Mouse (Mus musculus): Measurements from ENCODE around the gene Rims4.

The Rims4 gene

GRCm38 (mm10) chr2:163866061-163866460 is 52.4 kb downstream of the Rims4 start:
- DNase-seq (ENCODE audit: low spot score) = no peak

DNA sequence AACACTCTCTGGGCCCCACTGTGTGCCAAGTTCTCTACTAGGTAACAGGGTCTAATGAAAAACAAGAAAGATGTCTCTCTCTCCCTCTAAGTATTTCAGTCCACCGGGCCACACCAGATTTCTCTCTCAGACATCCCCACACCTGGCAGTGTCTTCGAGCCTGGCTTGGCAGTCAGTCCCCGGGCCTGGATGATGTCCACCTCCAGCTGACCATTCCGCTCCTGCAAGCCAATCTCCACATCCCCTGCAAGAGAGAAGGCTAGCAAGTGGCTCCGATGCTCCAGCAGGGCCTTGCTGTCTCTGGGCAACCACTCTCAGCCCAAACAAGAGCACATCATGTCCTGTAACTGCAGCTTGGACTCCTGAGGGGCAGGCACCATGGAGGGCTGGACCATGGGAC is 53.2 kb downstream of the Rims4 start:
- no peak for DNase-seq (ENCODE audit: low spot score)

DNA sequence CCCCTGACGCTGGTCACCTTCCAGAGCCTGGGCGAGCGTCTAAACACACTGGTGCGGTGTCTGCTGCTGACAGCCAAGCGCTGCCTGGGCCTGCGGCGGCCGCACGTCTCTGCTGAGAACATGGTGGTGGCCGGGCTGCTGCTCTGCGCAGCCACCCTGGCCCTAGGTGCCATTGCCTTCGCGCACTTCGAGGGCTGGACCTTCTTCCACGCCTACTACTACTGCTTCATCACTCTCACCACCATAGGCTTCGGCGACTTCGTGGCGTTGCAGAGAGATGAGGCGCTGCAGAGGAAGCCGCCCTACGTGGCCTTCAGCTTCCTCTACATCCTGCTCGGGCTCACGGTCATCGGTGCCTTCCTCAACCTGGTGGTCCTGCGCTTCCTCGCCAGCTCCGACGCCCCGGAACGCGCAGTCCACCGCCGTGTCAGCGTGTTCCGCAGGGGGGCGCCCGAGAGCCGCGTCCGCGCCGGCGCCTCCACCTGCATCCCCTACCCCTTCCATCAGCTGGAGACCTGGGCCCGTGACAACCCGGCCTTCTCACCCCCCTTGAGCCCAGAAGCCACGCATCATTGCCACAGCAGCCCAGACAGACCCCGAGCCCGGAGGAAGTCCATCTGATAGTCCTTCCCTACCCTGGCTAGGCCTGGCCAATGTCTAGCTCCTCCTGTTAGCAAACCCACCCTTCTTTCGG is 60.1 kb downstream of the Rims4 start:
- peak; percentile 53 for DNase-seq (ENCODE audit: low spot score)

- DNase-seq (ENCODE audit: low spot score) = no peak
Measured at GRCm38 (mm10) chr2:163857233-163857632, 61.2 kb downstream of the Rims4 start.

DNA sequence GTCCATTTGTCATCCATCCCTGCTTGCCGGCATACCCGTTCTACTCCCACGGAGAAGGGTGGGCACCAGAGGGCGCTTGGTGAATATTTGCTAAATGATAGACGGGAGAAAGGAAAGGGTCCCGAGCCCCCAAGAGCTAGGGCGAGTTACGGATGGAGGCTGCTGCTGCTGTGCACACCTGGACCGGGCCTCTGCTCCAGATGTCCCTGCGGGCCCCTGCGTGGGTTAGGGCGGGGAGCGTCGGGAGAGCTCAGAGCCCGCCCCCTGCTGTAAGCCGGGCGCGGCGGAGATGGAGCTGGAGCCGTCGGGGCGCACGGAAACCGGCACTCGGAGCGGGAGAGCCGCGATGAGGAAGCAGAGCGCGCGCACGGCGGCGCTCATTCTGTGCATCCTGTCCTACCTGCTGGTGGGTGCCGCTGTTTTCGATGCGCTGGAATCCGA is 65.0 kb downstream of the Rims4 start, which contains the start of gene Kcnk15:
Gene Kcnk15, plus strand, starts transcription at position 191 of the 441 bp plus-strand sequence.
- peak; percentile 51 for DNase-seq (ENCODE audit: low spot score)

- DNase-seq (ENCODE audit: low spot score) = no peak
Measured at GRCm38 (mm10) chr2:163842043-163842442, 76.4 kb downstream of the Rims4 start.

DNA sequence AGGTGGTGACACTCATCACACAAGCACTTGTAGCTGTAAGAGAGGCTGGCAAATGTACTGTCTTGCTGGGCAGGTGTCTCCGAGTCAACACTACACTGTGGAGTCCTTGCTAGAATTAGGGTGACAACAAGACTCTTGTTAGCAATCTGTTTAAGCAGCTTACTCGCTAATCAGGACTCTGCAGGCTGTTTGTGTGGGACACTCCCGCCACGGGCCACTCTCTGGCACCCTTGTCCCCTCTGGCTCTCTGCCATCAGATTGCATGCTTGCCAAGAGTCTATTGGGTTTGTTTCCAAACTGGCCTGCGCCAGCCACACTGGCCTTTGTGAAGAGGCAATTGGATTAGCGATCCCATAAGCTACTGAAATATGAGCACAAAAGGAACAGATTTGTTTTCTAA is 79.0 kb downstream of the Rims4 start:
- no peak for DNase-seq (ENCODE audit: low spot score)

DNA sequence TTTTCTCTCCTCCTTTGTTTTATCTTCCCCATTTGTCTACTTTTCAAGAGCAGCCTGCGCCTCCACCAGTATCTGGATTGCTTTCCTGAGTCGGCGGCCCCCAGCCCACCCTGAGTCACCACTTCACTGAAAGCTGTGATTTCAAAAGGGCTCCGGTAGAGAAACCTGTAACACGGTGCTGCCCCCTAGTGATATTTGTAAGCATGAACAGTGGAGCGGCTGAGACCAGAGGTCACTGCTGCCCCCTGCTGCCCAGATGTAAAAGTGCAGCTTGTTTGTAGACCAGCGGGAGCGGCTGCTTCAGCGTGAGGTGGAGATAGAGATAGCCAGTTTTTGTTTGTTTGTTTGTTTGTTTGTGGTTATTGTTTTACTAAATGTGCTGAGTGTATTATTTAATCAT is 80.4 kb downstream of the Rims4 start:
- DNase-seq (ENCODE audit: low spot score) = peak; percentile 90

DNA sequence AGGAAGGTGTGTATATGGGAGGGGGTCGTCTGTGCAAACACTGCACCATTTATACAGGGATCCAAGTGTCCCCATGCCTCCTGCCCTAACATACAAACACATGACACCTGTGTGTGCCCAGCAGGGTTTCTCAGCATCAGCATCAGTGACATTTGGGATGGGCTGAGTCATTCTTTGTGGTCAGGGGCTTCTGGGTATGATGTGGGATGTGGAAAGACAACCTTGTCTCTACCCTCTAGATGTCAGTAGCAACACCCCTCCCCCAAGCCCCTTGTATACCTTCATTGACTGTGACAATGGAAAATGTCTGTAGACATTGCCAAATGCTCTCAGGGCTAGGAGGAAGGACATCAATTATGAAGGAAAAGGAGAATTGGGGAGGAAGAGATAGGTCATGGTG is 87.3 kb downstream of the Rims4 start:
- no peak for DNase-seq (ENCODE audit: low spot score)

- DNase-seq (ENCODE audit: low spot score) = no peak
Measured at GRCm38 (mm10) chr2:163826494-163826893, 92.0 kb downstream of the Rims4 start.

DNA sequence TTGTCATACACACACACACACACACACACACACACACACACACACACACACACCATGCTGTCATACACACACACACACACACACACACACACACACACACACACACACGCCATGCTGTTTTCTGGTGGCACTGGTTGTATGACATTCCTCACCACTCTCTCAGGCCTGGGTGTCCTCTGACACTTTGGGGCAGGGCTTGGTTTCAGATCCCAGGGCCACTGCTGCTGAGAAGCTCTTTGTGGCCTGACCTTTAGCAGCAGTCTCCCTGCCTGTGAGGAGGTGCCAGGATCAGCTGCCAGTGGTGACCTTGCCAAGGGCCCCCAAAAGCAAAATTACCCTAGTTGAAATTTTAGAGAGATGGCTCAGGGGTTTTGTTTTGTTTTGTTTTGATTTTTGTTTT is 92.6 kb downstream of the Rims4 start:
- no peak for DNase-seq (ENCODE audit: low spot score)

GRCm38 (mm10) chr2:163823771-163824170 is 94.7 kb downstream of the Rims4 start:
- DNase-seq (ENCODE audit: low spot score) = peak; percentile 82

- peak; percentile 69 for DNase-seq (ENCODE audit: low spot score)
Measured at GRCm38 (mm10) chr2:163823248-163823647, 95.2 kb downstream of the Rims4 start.

GRCm38 (mm10) chr2:163820607-163821006 is 97.9 kb downstream of the Rims4 start, which contains the start of gene Ccn5:
Ccn5 (plus strand) TSS chr2:163820861.
- no peak for DNase-seq (ENCODE audit: low spot score)

DNA sequence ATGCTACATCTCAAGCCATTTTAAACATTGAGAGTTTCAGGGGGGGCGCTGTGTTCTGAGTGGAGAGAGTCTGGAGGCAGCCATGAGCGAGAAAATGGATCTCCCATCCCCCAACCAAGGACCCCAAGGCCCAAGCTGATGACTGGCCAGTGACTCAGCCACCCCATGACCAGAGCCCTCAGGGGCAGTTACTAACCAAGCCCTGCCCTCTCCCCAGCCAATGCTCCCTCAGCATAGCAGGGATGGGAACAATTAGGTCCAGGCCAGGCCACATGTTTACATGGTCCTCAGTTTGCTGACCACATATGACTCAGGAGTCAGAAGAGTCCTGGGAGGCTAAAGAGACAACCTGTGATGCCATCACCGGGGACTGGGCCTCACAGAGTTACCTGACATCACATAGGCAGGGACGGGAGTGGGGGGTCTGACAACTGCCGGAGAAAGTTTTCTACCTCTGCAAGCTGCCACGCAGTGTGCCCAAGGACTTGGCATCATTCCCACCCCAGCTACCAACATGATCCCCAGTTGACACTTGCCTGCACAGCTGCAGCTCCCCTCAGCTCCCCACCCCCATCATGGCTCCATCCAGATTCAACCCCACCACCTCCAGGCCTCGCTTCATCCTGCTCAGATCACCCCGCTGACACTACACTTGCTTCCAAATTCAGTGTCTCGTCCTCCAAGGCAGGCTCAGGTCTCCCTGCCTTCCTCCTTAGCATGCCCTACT is 103.6 kb downstream of the Rims4 start:
- DNase-seq (ENCODE audit: low spot score) = no peak

GRCm38 (mm10) chr2:163813077-163813476 is 105.4 kb downstream of the Rims4 start:
- DNase-seq (ENCODE audit: low spot score) = no peak

Data from embryo, embryonic 10.5 days (tissue).